In genomic region chr1:184453673-184454072, GRCm38 (mm10) we compare ENCODE assay signal across 24 mouse cellular contexts.
DNase-seq lines count a peak whose midpoint lies in the region; ATAC-seq lines count a peak whose summit lies in the region.
"Had no signal": no experiment of that assay in that cellular context is flagged by ENCODE, and none has a peak within 500 bp of the region (broad histone marks: within the 10 kb centered on the region; RNA-seq: fewer than 3 reads in every experiment).

No protein-coding gene starts in this region.

- H3K36me3 ChIP-seq in forebrain, embryonic 14.5 days (ENCODE audit: control insufficient read depth, insufficient read depth, low read length) = no peaks in the 10 kb centered on the region
- no peaks in the 10 kb centered on the region for H3K36me3 ChIP-seq in forebrain, embryonic 13.5 days (ENCODE audit: poor library complexity, severe bottlenecking)
- H3K36me3 ChIP-seq in midbrain, embryonic 12.5 days = no peaks in the 10 kb centered on the region
- H3K36me3 ChIP-seq in midbrain, embryonic 13.5 days = no peaks in the 10 kb centered on the region
- H3K36me3 ChIP-seq in hindbrain, embryonic 14.5 days (replicated peaks; ENCODE audit: control insufficient read depth, insufficient read depth) = no peaks in the 10 kb centered on the region
- H3K36me3 ChIP-seq: embryonic facial prominence, embryonic 12.5 days; heart, embryonic 12.5 days; kidney, embryonic 15.5 days; limb, embryonic 15.5 days; liver, embryonic 15.5 days had no signal

- no peaks in the 10 kb centered on the region for H3K4me1 ChIP-seq in forebrain, embryonic 14.5 days (ENCODE audit: control insufficient read depth, insufficient read depth, low read length)
- H3K4me1 ChIP-seq in forebrain, embryonic 13.5 days = no peaks in the 10 kb centered on the region
- H3K4me1 ChIP-seq in midbrain, embryonic 12.5 days = no peaks in the 10 kb centered on the region
- no peaks in the 10 kb centered on the region; the same call in 1 of the 2 replicates for H3K4me1 ChIP-seq in midbrain, embryonic 13.5 days (replicated peaks)
- no peaks in the 10 kb centered on the region for H3K4me1 ChIP-seq in hindbrain, embryonic 14.5 days (replicated peaks; ENCODE audit: control insufficient read depth, insufficient read depth, low read length)
- H3K4me1 ChIP-seq: embryonic facial prominence, embryonic 12.5 days; kidney, embryonic 15.5 days; liver, embryonic 15.5 days had no signal

- no peak overlapping the region for H3K4me3 ChIP-seq in forebrain, embryonic 14.5 days (ENCODE audit: low read depth, low read length)
- H3K4me3 ChIP-seq in forebrain, embryonic 13.5 days = no peak overlapping the region
- H3K4me3 ChIP-seq in midbrain, embryonic 12.5 days = no peak overlapping the region
- H3K4me3 ChIP-seq in midbrain, embryonic 13.5 days (replicated peaks) = no peak overlapping the region
- no peak overlapping the region for H3K4me3 ChIP-seq in hindbrain, embryonic 14.5 days (replicated peaks; ENCODE audit: low read length)
- H3K4me3 ChIP-seq: embryonic facial prominence, embryonic 12.5 days; heart, embryonic 12.5 days; kidney, embryonic 15.5 days; limb, embryonic 15.5 days; liver, embryonic 15.5 days had no signal

- peak; percentile 7 for DNase-seq in forebrain, embryonic 14.5 days (ENCODE audit: low spot score)
- DNase-seq in R1 (ENCODE audit: low read depth, low spot score) = peak; percentile 7
- no peak for DNase-seq in hindbrain, embryonic 14.5 days (ENCODE audit: low spot score)
- DNase-seq in heart, adult 11 months = no peak
- no peak for DNase-seq in liver
- DNase-seq: cerebellum, adult 2 months; cerebellum, postnatal 25 days; gastrocnemius, postnatal 14 days; heart, adult 18-20 months; heart, postnatal 10 days; kidney, postnatal 4 days; retina, postnatal 1 day; thymus, adult 18-20 months; thymus, postnatal 4 days had no signal

- H3K9ac ChIP-seq in forebrain, embryonic 14.5 days (ENCODE audit: low read length) = no peak overlapping the region
- no peak overlapping the region for H3K9ac ChIP-seq in forebrain, embryonic 13.5 days
- no peak overlapping the region for H3K9ac ChIP-seq in midbrain, embryonic 12.5 days (replicated peaks)
- H3K9ac ChIP-seq in midbrain, embryonic 13.5 days (replicated peaks) = no peak overlapping the region
- no peak overlapping the region for H3K9ac ChIP-seq in hindbrain, embryonic 14.5 days
- H3K9ac ChIP-seq: embryonic facial prominence, embryonic 12.5 days; heart, embryonic 12.5 days; kidney, embryonic 15.5 days; limb, embryonic 15.5 days; liver, embryonic 15.5 days had no signal

- no peak for ATAC-seq in forebrain, embryonic 14.5 days
- ATAC-seq in forebrain, embryonic 13.5 days = no peak
- peak; percentile 44; the same call in 1 of the 2 replicates for ATAC-seq in midbrain, embryonic 12.5 days (ENCODE audit: low FRiP score, low read depth)
- no peak for ATAC-seq in midbrain, embryonic 13.5 days
- ATAC-seq in hindbrain, embryonic 14.5 days (ENCODE audit: low FRiP score) = peak; percentile 79; the same call in 1 of the 2 replicates
- ATAC-seq: intestine, postnatal 0 days had no signal

- no peak overlapping the region for H3K4me2 ChIP-seq in forebrain, embryonic 14.5 days (ENCODE audit: low read length)
- H3K4me2 ChIP-seq in forebrain, embryonic 13.5 days = no peak overlapping the region
- no peak overlapping the region for H3K4me2 ChIP-seq in midbrain, embryonic 12.5 days (replicated peaks)
- H3K4me2 ChIP-seq in midbrain, embryonic 13.5 days (replicated peaks) = no peak overlapping the region
- no peak overlapping the region for H3K4me2 ChIP-seq in hindbrain, embryonic 14.5 days (replicated peaks)
- H3K4me2 ChIP-seq: embryonic facial prominence, embryonic 12.5 days; heart, embryonic 12.5 days; kidney, embryonic 15.5 days; limb, embryonic 15.5 days; liver, embryonic 15.5 days had no signal

- H3K27ac ChIP-seq in forebrain, embryonic 14.5 days (ENCODE audit: low read depth, low read length) = no peak overlapping the region
- no peak overlapping the region for H3K27ac ChIP-seq in forebrain, embryonic 13.5 days
- no peak overlapping the region for H3K27ac ChIP-seq in midbrain, embryonic 12.5 days (replicated peaks)
- no peak overlapping the region for H3K27ac ChIP-seq in midbrain, embryonic 13.5 days
- H3K27ac ChIP-seq in hindbrain, embryonic 14.5 days = no peak overlapping the region
- H3K27ac ChIP-seq: embryonic facial prominence, embryonic 12.5 days; kidney, embryonic 15.5 days; limb, embryonic 15.5 days; liver, embryonic 15.5 days; macrophage had no signal

- 35% methylated on average over 5 of the region's 5 CpGs for WGBS in forebrain, embryonic 14.5 days
- WGBS in forebrain, embryonic 13.5 days = 22% methylated on average over 5 of the region's 5 CpGs
- WGBS in midbrain, embryonic 12.5 days = 49% methylated on average over 5 of the region's 5 CpGs
- 42% methylated on average over 5 of the region's 5 CpGs for WGBS in midbrain, embryonic 13.5 days
- 34% methylated on average over 5 of the region's 5 CpGs for WGBS in hindbrain, embryonic 14.5 days

- H3K9me3 ChIP-seq in forebrain, embryonic 14.5 days (replicated peaks; ENCODE audit: control insufficient read depth, low read length) = no peaks in the 10 kb centered on the region
- no peaks in the 10 kb centered on the region for H3K9me3 ChIP-seq in forebrain, embryonic 13.5 days (replicated peaks)
- no peaks in the 10 kb centered on the region for H3K9me3 ChIP-seq in midbrain, embryonic 12.5 days
- no peaks in the 10 kb centered on the region for H3K9me3 ChIP-seq in midbrain, embryonic 13.5 days
- H3K9me3 ChIP-seq in hindbrain, embryonic 14.5 days (ENCODE audit: control insufficient read depth, low read length) = no peaks in the 10 kb centered on the region
- H3K9me3 ChIP-seq: embryonic facial prominence, embryonic 12.5 days; heart, embryonic 12.5 days; kidney, embryonic 15.5 days; limb, embryonic 15.5 days; liver, embryonic 15.5 days had no signal

- no peaks in the 10 kb centered on the region for H3K27me3 ChIP-seq in forebrain, embryonic 14.5 days (replicated peaks; ENCODE audit: control insufficient read depth, insufficient read depth, low read length)
- H3K27me3 ChIP-seq in forebrain, embryonic 13.5 days = no peaks in the 10 kb centered on the region
- peaks cover 19% of the 10 kb centered on the region for H3K27me3 ChIP-seq in midbrain, embryonic 12.5 days
- H3K27me3 ChIP-seq in midbrain, embryonic 13.5 days = peaks cover 15% of the 10 kb centered on the region; the same call in 1 of the 2 replicates
- no peaks in the 10 kb centered on the region for H3K27me3 ChIP-seq in hindbrain, embryonic 14.5 days (ENCODE audit: control insufficient read depth, insufficient read depth, low read length)
- H3K27me3 ChIP-seq: liver, embryonic 15.5 days had no signal

Comparison
In these comparisons a context has a peak if more than half of its experiments do, and no peak if none do; other contexts are left out.
1. ATAC-seq: peak in midbrain, embryonic 12.5 days (single experiment) and hindbrain, embryonic 14.5 days (single experiment); none in forebrain, embryonic 14.5 days (single experiment), forebrain, embryonic 13.5 days (single experiment) and midbrain, embryonic 13.5 days (single experiment).
2. DNase-seq: peak in forebrain, embryonic 14.5 days (single experiment) and R1 (single experiment); none in hindbrain, embryonic 14.5 days (single experiment), heart, adult 11 months (single experiment) and liver (single experiment).